In the genomic region with DNA sequence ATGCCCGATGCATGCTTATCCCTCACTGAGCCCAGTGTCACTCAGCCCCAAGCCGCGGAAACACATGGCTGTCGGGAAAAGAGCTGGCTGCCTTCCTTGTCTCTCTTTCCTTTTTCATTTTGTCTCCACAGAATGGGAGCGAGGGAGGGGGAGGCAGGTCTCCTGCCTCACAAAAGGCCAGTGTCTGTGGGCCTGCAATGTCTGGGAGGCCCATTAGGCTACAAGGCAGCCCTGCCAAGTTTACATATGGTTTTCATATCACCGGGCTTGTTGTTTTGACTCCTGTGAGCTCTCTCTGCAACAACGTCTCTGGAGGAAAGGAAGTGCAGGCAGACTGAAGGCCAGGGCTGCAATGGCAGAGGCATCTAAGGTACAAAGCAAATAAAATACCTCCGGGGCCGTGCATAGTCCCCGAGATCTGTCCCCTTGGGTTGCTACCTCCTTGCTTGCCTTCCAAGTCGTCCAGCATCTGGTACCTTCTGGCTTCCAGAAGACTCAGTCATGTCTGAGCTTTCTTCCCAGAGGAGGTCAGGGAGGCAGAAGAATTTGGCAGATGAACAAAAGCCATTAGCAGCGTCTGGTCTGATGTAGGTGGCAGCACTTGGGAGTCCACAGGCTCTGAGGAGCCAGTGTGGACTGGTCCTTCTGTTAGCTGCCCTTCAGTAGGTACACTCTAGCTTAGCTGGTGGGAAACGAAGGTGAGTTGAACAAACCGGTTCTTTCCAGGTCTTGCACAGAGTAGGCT, we compare ENCODE assay signal across 9 mouse cellular contexts. TPM values are rescaled to one million over a fixed set of nuclear protein-coding genes. Genes with fewer than 3 reads are reported as not detected.
DNase-seq lines count a peak whose midpoint lies in the region; ATAC-seq and TF ChIP-seq lines count a peak whose summit lies in the region.
"Had no signal": no experiment of that assay in that cellular context is flagged by ENCODE, and none has a peak within 500 bp of the region (broad histone marks: within the 10 kb centered on the region; RNA-seq: fewer than 3 reads in every experiment).

No protein-coding gene starts in this region.

- ATAC-seq in heart, embryonic 11.5 days (replicated peaks; ENCODE audit: insufficient number of reproducible peaks, low FRiP score, low TSS enrichment): no peak
- 0 out of 2 replicates have a peak, but pooled peaks have one; percentile 29 for ATAC-seq in kidney, embryonic 14.5 days (ENCODE audit: low FRiP score, low TSS enrichment)

- no peak overlapping the region for H3K9ac ChIP-seq in heart, embryonic 11.5 days (ENCODE audit: low read depth, low read length)
- H3K9ac ChIP-seq in kidney, embryonic 14.5 days (ENCODE audit: low read depth, low read length): no peak overlapping the region
- H3K9ac ChIP-seq: liver, embryonic 14.5 days had no signal

- intact Hi-C loops in left cerebral cortex, adult 2 months (cut with DNase I): no loop called here

- H3K27me3 ChIP-seq in heart, embryonic 11.5 days (ENCODE audit: control insufficient read depth, insufficient read depth, low read length): no peaks in the 10 kb centered on the region
- no peaks in the 10 kb centered on the region for H3K27me3 ChIP-seq in kidney, embryonic 14.5 days (ENCODE audit: control insufficient read depth, insufficient read depth, low read length)

- no peaks in the 10 kb centered on the region for H3K36me3 ChIP-seq in heart, embryonic 11.5 days (ENCODE audit: control insufficient read depth, insufficient read depth, low read length)
- no peaks in the 10 kb centered on the region for H3K36me3 ChIP-seq in kidney, embryonic 14.5 days (ENCODE audit: control insufficient read depth, insufficient read depth, low read length)

- peak; percentile 36 for DNase-seq in cerebellum, adult 11-12 months
- no peak for DNase-seq in cerebellum, adult 11 months
- DNase-seq in embryo, embryonic 11 days: peak; percentile 81
- no peak for DNase-seq in spleen, postnatal 36 days (ENCODE audit: low spot score in 2 of 2)
- DNase-seq in T-cell, adult 2 months (ENCODE audit: low spot score): no peak
- DNase-seq in left cerebral cortex, adult 2 months (ENCODE audit: extremely low spot score in 1 of 2, low spot score in 2 of 2): no peak

- no peaks in the 10 kb centered on the region for H3K9me3 ChIP-seq in heart, embryonic 11.5 days (replicated peaks; ENCODE audit: control insufficient read depth, low read length)
- H3K9me3 ChIP-seq in kidney, embryonic 14.5 days (ENCODE audit: control insufficient read depth, low read length): no peaks in the 10 kb centered on the region

- H3K4me3 ChIP-seq in heart, embryonic 11.5 days (ENCODE audit: low read depth, low read length): no peak overlapping the region
- no peak overlapping the region for H3K4me3 ChIP-seq in kidney, embryonic 14.5 days (ENCODE audit: low read length)
- no peak overlapping the region for H3K4me3 ChIP-seq in left cerebral cortex, adult 2 months

- WGBS in heart, embryonic 11.5 days (ENCODE audit: insufficient replicate concordance): 38% methylated on average over 14 of the region's 14 CpGs
- WGBS in kidney, embryonic 14.5 days: 49% methylated on average over 14 of the region's 14 CpGs

- peak overlapping the region; percentile 68 for H3K27ac ChIP-seq in heart, embryonic 11.5 days (ENCODE audit: low read depth, low read length)
- H3K27ac ChIP-seq in kidney, embryonic 14.5 days (ENCODE audit: low read depth, low read length): peak overlapping the region; percentile 8; the same call in 1 of the 2 replicates
- no peak overlapping the region for H3K27ac ChIP-seq in left cerebral cortex, adult 2 months
- H3K27ac ChIP-seq: liver, embryonic 14.5 days had no signal

- H3K4me2 ChIP-seq in heart, embryonic 11.5 days: peak overlapping the region; percentile 7; the same call in 1 of the 2 replicates
- H3K4me2 ChIP-seq in kidney, embryonic 14.5 days (replicated peaks; ENCODE audit: low read depth, low read length): no peak overlapping the region

- TF ChIP-seq CTCF in left cerebral cortex, adult 2 months (IDR thresholded peaks at IDR 0.05): no peak

- H3K4me1 ChIP-seq in heart, embryonic 11.5 days (ENCODE audit: control insufficient read depth, insufficient read depth, low read length): peaks cover 27% of the 10 kb centered on the region
- peaks cover 11% of the 10 kb centered on the region for H3K4me1 ChIP-seq in kidney, embryonic 14.5 days (ENCODE audit: control insufficient read depth, insufficient read depth, low read length)

RNA-seq across cellular contexts. Expression of gene Rasl11b, which starts 19.4 kb away (rescaled TPM):
- polyA plus RNA-seq in heart, embryonic 11.5 days (2014; fragmentation: Nextera tagmentation; extraction: Ambion mirVana): 75.9 and 87.0 TPM in 2 replicates
- polyA plus RNA-seq in kidney, embryonic 14.5 days (2014; fragmentation: Nextera tagmentation; extraction: Ambion mirVana): 36.4 and 44.7 TPM in 2 replicates
- 100 to 1,000 TPM in 1 of 2 experiments, 10 to 100 TPM in 1; 72.5 to 103 TPM for total RNA-seq in left cerebral cortex, adult 2 months (2021)

Comparison
In these comparisons a context has a peak if more than half of its experiments do, and no peak if none do; other contexts are left out.
1. DNase-seq: peak in cerebellum, adult 11-12 months (single experiment) and embryo, embryonic 11 days (single experiment); none in cerebellum, adult 11 months (single experiment), spleen, postnatal 36 days (0 of 2), T-cell, adult 2 months (single experiment) and left cerebral cortex, adult 2 months (0 of 2).